Mouse (Mus musculus) embryonic fibroblast, embryonic 13.5 days (primary cell): ENCODE measurements at regions not wholly inside any gene's neighbourhood (a gene's known extent, or its start where the extent isn't known, plus 50 kb on each side); places are given as distances from the start of the nearest gene placed in this dataset.

Source experiments
- H3K27ac ChIP-seq: 2 replicates; pipeline ENCODE4 v1.5.1; 2012; ENCODE audit warnings: low read length, control low read depth, inconsistent platforms; ENCODE audit not compliant: insufficient read depth
- H3K4me1 ChIP-seq: 2 replicates; pipeline ENCODE4 v1.6.1; 2011; ENCODE audit warnings: low read length; ENCODE audit not compliant: control insufficient read depth, insufficient read depth
- H3K4me3 ChIP-seq: 2 replicates; pipeline ENCODE4 v1.5.1; 2011; ENCODE audit warnings: mild to moderate bottlenecking, control low read depth, low read length; ENCODE audit not compliant: insufficient read depth
- CTCF ChIP-seq: IDR thresholded peaks from 2 replicates; pipeline ENCODE4 v1.5.1; 2011; ENCODE audit warnings: mild to moderate bottlenecking, control low read depth, low read length, moderate library complexity, borderline replicate concordance; ENCODE audit not compliant: insufficient read depth
- POLR2A ChIP-seq: IDR thresholded peaks from 2 replicates; pipeline ENCODE4 v1.6.1; 2011; ENCODE audit warnings: low read depth, mild to moderate bottlenecking, control low read depth, low read length, moderate library complexity

GRCm38 (mm10) chrX:14592793-14593192 is 381.8 kb downstream of the H2al1n start:
- no peak overlapping the region for H3K27ac ChIP-seq
- no peak overlapping the region for H3K4me3 ChIP-seq
- no peaks in the 10 kb centered on the region for H3K4me1 ChIP-seq
- TF ChIP-seq CTCF (no peak), POLR2A (no peak)

- no peaks in the 10 kb centered on the region for H3K4me1 ChIP-seq
- TF ChIP-seq POLR2A (no peak), CTCF (no peak)
- no peak overlapping the region for H3K27ac ChIP-seq
- no peak overlapping the region for H3K4me3 ChIP-seq
Measured at GRCm38 (mm10) chrX:14596799-14597198, 385.9 kb downstream of the H2al1n start.

GRCm38 (mm10) chrX:14601916-14602315 is 391.0 kb downstream of the H2al1n start:
- TF ChIP-seq CTCF (no peak), POLR2A (no peak)
- H3K4me3 ChIP-seq, result no peak overlapping the region
- no peaks in the 10 kb centered on the region for H3K4me1 ChIP-seq
- H3K27ac ChIP-seq, result no peak overlapping the region

GRCm38 (mm10) chrX:14609196-14609595 is 398.2 kb downstream of the H2al1n start:
- TF ChIP-seq CTCF (no peak), POLR2A (no peak)
- Histone ChIP-seq H3K27ac (no peak overlapping the region), H3K4me1 (no peaks in the 10 kb centered on the region), H3K4me3 (no peak overlapping the region)

- Histone ChIP-seq H3K27ac (peak overlapping the region; percentile 18; the same call in 1 of the 2 replicates), H3K4me3 (no peak overlapping the region), H3K4me1 (no peaks in the 10 kb centered on the region)
- TF ChIP-seq POLR2A (no peak), CTCF (no peak)
Measured at GRCm38 (mm10) chrX:14628267-14628901, 417.4 kb downstream of the H2al1n start.

- no peak overlapping the region for H3K27ac ChIP-seq
- TF ChIP-seq CTCF (no peak), POLR2A (no peak)
- H3K4me3 ChIP-seq, result no peak overlapping the region
- H3K4me1 ChIP-seq, result no peaks in the 10 kb centered on the region
Measured at GRCm38 (mm10) chrX:14639378-14639777, 428.4 kb downstream of the H2al1n start.

- no peaks in the 10 kb centered on the region for H3K4me1 ChIP-seq
- no peak for TF ChIP-seq POLR2A
- no peak for TF ChIP-seq CTCF
- no peak overlapping the region for H3K27ac ChIP-seq
- no peak overlapping the region for H3K4me3 ChIP-seq
Measured at GRCm38 (mm10) chrX:14664852-14665251, 453.9 kb downstream of the H2al1n start.

GRCm38 (mm10) chrX:14696375-14696774 is 485.4 kb downstream of the H2al1n start:
- H3K4me3 ChIP-seq, result no peak overlapping the region
- no peak overlapping the region for H3K27ac ChIP-seq
- TF ChIP-seq POLR2A (no peak), CTCF (no peak)
- no peaks in the 10 kb centered on the region for H3K4me1 ChIP-seq

DNA sequence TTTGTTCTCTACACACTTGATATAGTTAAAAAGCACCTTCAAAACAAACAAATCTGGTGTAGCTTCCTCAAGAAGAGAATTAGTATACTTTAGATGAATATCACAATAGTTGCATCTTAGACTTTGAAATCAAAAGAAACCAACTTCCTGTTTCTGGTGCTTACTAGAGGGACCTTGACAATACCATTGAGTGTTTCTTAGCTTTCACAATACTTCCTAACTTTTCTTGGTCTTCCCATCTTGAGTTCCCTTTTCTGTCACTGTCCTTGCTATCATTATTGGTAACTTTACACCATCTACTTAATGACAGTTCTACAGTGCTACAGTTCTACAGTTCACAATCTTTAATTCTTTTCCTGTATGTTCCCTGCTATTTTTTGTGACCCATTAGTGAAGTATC is 528.1 kb downstream of the H2al1n start:
- no peak for TF ChIP-seq POLR2A
- H3K4me1 ChIP-seq, result no peaks in the 10 kb centered on the region
- H3K27ac ChIP-seq, result no peak overlapping the region
- no peak overlapping the region for H3K4me3 ChIP-seq
